Mouse (Mus musculus) kidney, adult 2 months (tissue): ENCODE results near the gene Ccr7. TPM values are rescaled to one million over a fixed set of nuclear protein-coding genes. Genes with fewer than 3 reads are reported as not detected.

Experiments used
- DNase-seq: peaks from one replicate; pipeline ENCODE4 v3.0.0; 2021
- H3K27ac ChIP-seq: fragments of 200-500 bp; 2 replicates; pipeline ENCODE4 v1.5.1; 2012; ENCODE audit warnings: low read depth, low read length, control low read depth, inconsistent platforms; ENCODE audit not compliant: insufficient read depth
- H3K27me3 ChIP-seq: fragments of 200-500 bp; replicated peaks from 2 replicates; pipeline ENCODE4 v1.6.1; 2012; ENCODE audit warnings: mild to moderate bottlenecking, moderate library complexity, low read length, inconsistent platforms; ENCODE audit not compliant: control insufficient read depth, insufficient read depth
- H3K36me3 ChIP-seq: fragments of 200-500 bp; 2 replicates; pipeline ENCODE4 v1.6.1; 2012; ENCODE audit warnings: mild to moderate bottlenecking, moderate library complexity, low read length, inconsistent platforms; ENCODE audit not compliant: control insufficient read depth, insufficient read depth
- H3K4me1 ChIP-seq: fragments of 200-500 bp; 2 replicates; pipeline ENCODE4 v1.6.1; 2011; ENCODE audit warnings: low read length; ENCODE audit not compliant: control insufficient read depth, insufficient read depth
- H3K4me3 ChIP-seq: fragments of 200-500 bp; 2 replicates; pipeline ENCODE4 v1.5.1; 2011; ENCODE audit warnings: mild to moderate bottlenecking, low read depth, low read length, control low read depth; ENCODE audit not compliant: insufficient read depth
- CTCF ChIP-seq: fragments of 200-500 bp; conservative IDR thresholded peaks from 2 replicates; pipeline ENCODE4 v1.5.1; 2011; ENCODE audit warnings: low read depth, mild to moderate bottlenecking, control low read depth, low read length, moderate library complexity, mixed read lengths; ENCODE audit not compliant: insufficient read depth, insufficient read length
- POLR2A ChIP-seq: fragments of 200-500 bp; IDR thresholded peaks from one replicate; pipeline ENCODE4 v1.6.1; 2011; ENCODE audit warnings: low read depth, low read length, control low read depth
- WGBS: fragments of 180-500 bp; shearing (Covaris S2); methylation state at CpG from one replicate; pipeline ENCODE4 v1.1.7; 2018; 5-methylcytosine and 5-hydroxymethylcytosine counted together
- polyA plus RNA-seq: library from polyadenylated mRNA; depleted of rRNA; stranded (reverse); fragments of >200 nt; gene quantifications from 2 replicates; pipeline ENCODE4 v1.2.3, GENCODE M21; 2012

The Ccr7 gene
- polyA plus RNA-seq, 1 experiment: 11.2 TPM

DNA sequence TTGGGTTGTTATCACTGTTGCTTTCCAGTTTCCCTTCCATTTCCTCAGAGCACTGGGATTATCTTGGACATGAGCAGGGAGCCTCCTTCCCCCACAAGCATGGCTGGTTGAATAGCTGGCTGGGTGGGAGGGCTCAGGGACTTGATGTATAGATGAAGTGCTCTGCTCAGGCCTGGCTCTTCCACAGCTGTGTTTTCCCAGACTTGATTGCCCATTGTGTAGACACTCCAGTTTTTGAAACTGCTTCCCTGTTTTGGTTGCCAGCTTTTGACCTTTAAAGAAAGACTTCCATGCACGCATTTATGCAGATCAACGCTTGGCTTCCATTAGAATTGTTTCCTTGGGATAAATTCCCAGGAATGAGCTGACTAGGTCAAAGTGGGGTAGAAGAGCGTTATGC, 32.2 kb downstream of the Ccr7 start:
- DNase-seq: no peak
- H3K4me3 ChIP-seq: no peak overlapping the region
- no peak overlapping the region for H3K27ac ChIP-seq
- TF ChIP-seq CTCF: no peak
- TF ChIP-seq POLR2A: no peak
- no peaks in the 10 kb centered on the region for H3K27me3 ChIP-seq
- no peaks in the 10 kb centered on the region for H3K4me1 ChIP-seq
- H3K36me3 ChIP-seq: no peaks in the 10 kb centered on the region
- WGBS: 71% methylated on average over 3 of the region's 3 CpGs

DNA sequence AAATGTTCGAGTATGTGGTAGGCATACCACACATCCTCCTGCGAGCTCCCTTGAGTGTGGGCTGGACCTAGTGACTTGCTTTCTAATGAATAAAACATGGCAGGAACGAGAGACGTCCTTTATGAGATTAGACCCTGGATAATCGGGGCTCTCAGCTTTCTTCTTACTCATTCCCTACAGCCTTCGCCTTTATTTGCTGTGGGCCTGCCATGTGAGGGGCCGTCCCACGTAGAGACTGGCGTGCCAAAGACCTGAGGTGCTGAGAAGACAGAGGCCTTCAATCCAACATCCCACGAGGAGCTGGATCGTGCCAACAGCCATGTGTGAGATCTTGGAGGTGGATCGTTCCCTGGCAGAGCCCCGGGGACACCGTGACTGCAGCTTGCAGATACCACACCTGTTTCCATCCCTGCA, 33.7 kb downstream of the Ccr7 start:
- 81% methylated on average over 14 of the region's 14 CpGs for WGBS
- Histone ChIP-seq H3K4me3 (no peak overlapping the region), H3K4me1 (no peaks in the 10 kb centered on the region), H3K36me3 (no peaks in the 10 kb centered on the region), H3K27ac (no peak overlapping the region), H3K27me3 (no peaks in the 10 kb centered on the region)
- TF ChIP-seq CTCF (no peak), POLR2A (no peak)
- DNase-seq: no peak

DNA sequence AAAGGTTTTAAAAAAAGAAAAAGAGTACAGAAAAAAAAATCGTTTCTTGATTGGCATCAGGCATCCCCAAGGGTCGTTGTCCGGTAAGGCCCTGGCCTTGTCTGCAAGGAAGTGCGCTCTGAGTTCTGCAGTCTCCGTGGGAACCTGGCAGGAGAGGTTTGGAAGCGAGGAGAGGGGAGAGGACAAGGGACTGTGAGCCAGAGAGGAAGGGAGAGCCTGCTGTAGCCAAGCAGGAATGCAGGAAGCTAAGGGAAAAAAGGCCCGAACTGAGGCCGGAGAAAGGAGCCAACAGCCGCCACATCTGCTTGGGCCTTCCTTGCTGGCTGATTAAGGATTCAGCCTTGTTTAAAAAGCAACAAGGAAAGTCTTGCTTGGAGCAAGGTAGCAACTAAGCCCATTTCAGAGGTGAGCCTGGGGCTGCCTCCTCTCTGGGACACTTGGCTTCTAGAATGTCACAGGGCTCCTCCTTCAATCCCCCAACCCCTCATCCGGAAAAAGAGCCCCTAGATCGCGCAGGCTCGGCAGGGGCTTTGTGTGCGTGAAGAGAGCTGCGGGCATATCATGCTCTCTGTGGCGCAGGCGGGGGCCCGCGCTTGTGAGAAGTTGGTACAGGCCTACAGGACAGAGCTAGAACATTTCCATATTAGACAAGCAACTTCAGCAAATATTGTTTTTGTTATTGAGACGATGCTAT, 34.2 kb downstream of the Ccr7 start:
- 65% methylated on average over 20 of the region's 20 CpGs for WGBS
- peak; percentile 29 for DNase-seq
- Histone ChIP-seq H3K4me3 (no peak overlapping the region), H3K36me3 (no peaks in the 10 kb centered on the region), H3K27ac (no peak overlapping the region), H3K4me1 (no peaks in the 10 kb centered on the region), H3K27me3 (no peaks in the 10 kb centered on the region)
- TF ChIP-seq CTCF (no peak), POLR2A (no peak)

- Histone ChIP-seq H3K36me3 (no peaks in the 10 kb centered on the region), H3K27me3 (no peaks in the 10 kb centered on the region), H3K4me3 (no peak overlapping the region), H3K27ac (no peak overlapping the region), H3K4me1 (no peaks in the 10 kb centered on the region)
- WGBS: 88% methylated on average over 7 of the region's 7 CpGs
- TF ChIP-seq POLR2A (no peak), CTCF (no peak)
- no peak for DNase-seq
Measured at GRCm38 (mm10) chr11:99118963-99119362, 35.9 kb downstream of the Ccr7 start.

GRCm38 (mm10) chr11:99118420-99118819, 36.5 kb downstream of the Ccr7 start:
- no peaks in the 10 kb centered on the region for H3K27me3 ChIP-seq
- no peak overlapping the region for H3K4me3 ChIP-seq
- TF ChIP-seq CTCF (no peak), POLR2A (no peak)
- no peaks in the 10 kb centered on the region for H3K36me3 ChIP-seq
- no peaks in the 10 kb centered on the region for H3K4me1 ChIP-seq
- DNase-seq: no peak
- WGBS: 100% methylated on average over 1 of the region's 1 CpGs
- no peak overlapping the region for H3K27ac ChIP-seq

- Histone ChIP-seq H3K36me3 (no peaks in the 10 kb centered on the region), H3K27me3 (no peaks in the 10 kb centered on the region), H3K27ac (no peak overlapping the region), H3K4me3 (no peak overlapping the region), H3K4me1 (no peaks in the 10 kb centered on the region)
- no peak for DNase-seq
- 92% methylated on average over 7 of the region's 7 CpGs for WGBS
- no peak for TF ChIP-seq POLR2A
- TF ChIP-seq CTCF: no peak
Measured at GRCm38 (mm10) chr11:99117907-99118306, 37.0 kb downstream of the Ccr7 start.

- Histone ChIP-seq H3K27ac (no peak overlapping the region), H3K4me1 (no peaks in the 10 kb centered on the region), H3K27me3 (no peaks in the 10 kb centered on the region), H3K36me3 (no peaks in the 10 kb centered on the region), H3K4me3 (no peak overlapping the region)
- WGBS: 67% methylated on average over 6 of the region's 6 CpGs
- TF ChIP-seq CTCF: no peak
- no peak for TF ChIP-seq POLR2A
- no peak for DNase-seq
Measured at GRCm38 (mm10) chr11:99115940-99116339, 38.9 kb downstream of the Ccr7 start.

DNA sequence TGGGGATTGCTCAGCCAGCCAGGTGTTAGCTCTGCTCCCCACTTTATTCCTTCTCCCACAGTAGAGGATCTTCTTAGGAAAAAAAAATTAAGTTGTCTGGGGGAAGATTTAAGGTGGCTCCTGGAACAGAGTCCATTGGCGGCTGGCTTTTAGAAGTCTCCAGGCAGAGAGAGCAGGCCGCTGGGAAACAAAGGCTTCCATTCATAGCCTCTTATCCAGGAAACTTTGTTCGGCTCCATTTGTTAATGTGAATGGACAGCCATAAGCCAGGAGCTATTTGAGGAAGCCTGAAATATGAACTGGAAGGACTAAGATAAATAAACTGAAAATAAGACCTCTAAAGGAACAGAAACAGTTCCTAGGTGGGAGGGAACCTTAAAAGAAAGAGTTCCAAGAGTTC, 41.8 kb downstream of the Ccr7 start:
- Histone ChIP-seq H3K36me3 (no peaks in the 10 kb centered on the region), H3K27me3 (no peaks in the 10 kb centered on the region), H3K4me1 (no peaks in the 10 kb centered on the region), H3K27ac (no peak overlapping the region), H3K4me3 (no peak overlapping the region)
- DNase-seq: no peak
- WGBS: 35% methylated on average over 3 of the region's 3 CpGs
- TF ChIP-seq CTCF (no peak), POLR2A (no peak)
